Mouse (Mus musculus) midbrain, embryonic 14.5 days (tissue): ENCODE measurements around the gene Olfr1028. TPM values are rescaled to one million over a fixed set of nuclear protein-coding genes. Genes with fewer than 3 reads are reported as not detected.

ENCODE experiments used
- ATAC-seq: fragments of 200-750 bp; cut with Nextera tagmentation; 2 replicates; pipeline ENCODE4 v1.8.0; 2017; ENCODE audit warnings: moderate number of reproducible peaks, moderate library complexity; ENCODE audit not compliant: low FRiP score, low TSS enrichment
- DNase-seq: peaks from one replicate; pipeline ENCODE4 v3.0.0-alpha.2; 2015
- H3K27ac ChIP-seq: fragments of 300-500 bp; sonication (generic); replicated peaks from 2 replicates; pipeline ENCODE4 v1.5.1; 2014; ENCODE audit warnings: mild to moderate bottlenecking, low read depth, low read length, moderate library complexity
- H3K27me3 ChIP-seq: fragments of 300-500 bp; sonication (generic); 2 replicates; pipeline ENCODE4 v1.6.1; 2014; ENCODE audit warnings: low read length, control low read depth, mixed read lengths; ENCODE audit not compliant: control insufficient read depth, insufficient read depth
- H3K36me3 ChIP-seq: fragments of 300-500 bp; sonication (generic); 2 replicates; pipeline ENCODE4 v1.6.1; 2014; ENCODE audit warnings: low read length, control low read depth; ENCODE audit not compliant: control insufficient read depth, insufficient read depth
- H3K4me1 ChIP-seq: fragments of 300-500 bp; sonication (generic); 2 replicates; pipeline ENCODE4 v1.6.1; 2014; ENCODE audit warnings: mild to moderate bottlenecking, antibody characterized with exemption, low read length, control low read depth; ENCODE audit not compliant: control insufficient read depth, insufficient read depth
- H3K4me2 ChIP-seq: fragments of 300-500 bp; sonication (generic); 2 replicates; pipeline ENCODE4 v1.6.1; 2014; ENCODE audit warnings: mild to moderate bottlenecking, low read length, moderate library complexity
- H3K4me3 ChIP-seq: fragments of 300-500 bp; sonication (generic); replicated peaks from 2 replicates; pipeline ENCODE4 v1.5.1; 2014; ENCODE audit warnings: low read depth, low read length
- H3K9ac ChIP-seq: fragments of 300-500 bp; sonication (generic); replicated peaks from 2 replicates; pipeline ENCODE4 v1.6.1; 2014; ENCODE audit warnings: mild to moderate bottlenecking, low read length, moderate library complexity
- H3K9me3 ChIP-seq: fragments of 300-500 bp; sonication (generic); 2 replicates; pipeline ENCODE4 v1.6.1; 2016; ENCODE audit warnings: low read length, control low read depth, mixed read lengths; ENCODE audit not compliant: control insufficient read depth
- WGBS: fragments of 180-500 bp; shearing (Covaris S2); extraction: QIAGEN DNeasy Blood & Tissue Kit; methylation state at CpG from one replicate; pipeline ENCODE4 v1.1.7; 2014; 5-methylcytosine and 5-hydroxymethylcytosine counted together
- polyA plus RNA-seq: library from polyadenylated mRNA; unstranded; fragments of >200 nt; fragmentation: Nextera tagmentation; extraction: Ambion mirVana; gene quantifications from 2 replicates; pipeline ENCODE4 v1.2.1, GENCODE M21; 2014

Olfr1028 gene
- not detected in 2 replicates for polyA plus RNA-seq

- DNase-seq = no peak
- H3K27ac ChIP-seq = no peak within 1 kb of the TSS
- no peak within 1 kb of the TSS for H3K9ac ChIP-seq
- H3K9me3 ChIP-seq = no peaks in the 10 kb centered on the region
- no peak within 1 kb of the TSS for H3K4me2 ChIP-seq
- no peaks in the 10 kb centered on the region for H3K27me3 ChIP-seq
- 80% methylated on average over 1 of the region's 1 CpGs for WGBS
- no peak within 1 kb of the TSS for H3K4me3 ChIP-seq
- no peaks in the 10 kb centered on the region for H3K4me1 ChIP-seq
- no peaks in the 10 kb centered on the region for H3K36me3 ChIP-seq
- no peak for ATAC-seq
Measured at GRCm38 (mm10) chr2:85950137-85950536, at the start of gene Olfr1028. TSS of gene Olfr1028 (plus strand) at chr2:85950437.

DNA sequence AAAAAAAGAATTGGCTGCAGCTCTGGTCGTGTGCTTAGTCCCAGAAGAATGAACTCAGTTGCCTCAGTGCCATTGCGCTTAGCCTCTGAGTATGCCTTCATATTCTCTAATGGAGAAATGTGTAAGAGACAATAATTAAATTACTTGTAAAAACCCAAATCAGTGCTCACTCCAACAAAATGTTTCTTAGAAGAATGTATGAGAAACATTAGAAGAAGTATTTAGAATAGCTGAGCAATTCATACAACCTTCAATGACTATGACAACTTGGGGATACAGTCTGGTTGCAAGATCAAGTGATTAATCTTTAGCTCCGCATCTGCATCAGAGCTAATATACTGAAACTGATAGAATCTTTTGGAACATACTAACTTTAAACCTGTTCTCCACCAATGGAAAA, 45.3 kb upstream of the Olfr1028 start, which contains the start of gene Olfr1024:
Gene Olfr1024 (minus strand): TSS at position 101 of the 400 bp plus-strand sequence.
- H3K4me2 ChIP-seq = no peak within 1 kb of the TSS
- ATAC-seq = no peak
- H3K4me1 ChIP-seq = no peaks in the 10 kb centered on the region

DNA sequence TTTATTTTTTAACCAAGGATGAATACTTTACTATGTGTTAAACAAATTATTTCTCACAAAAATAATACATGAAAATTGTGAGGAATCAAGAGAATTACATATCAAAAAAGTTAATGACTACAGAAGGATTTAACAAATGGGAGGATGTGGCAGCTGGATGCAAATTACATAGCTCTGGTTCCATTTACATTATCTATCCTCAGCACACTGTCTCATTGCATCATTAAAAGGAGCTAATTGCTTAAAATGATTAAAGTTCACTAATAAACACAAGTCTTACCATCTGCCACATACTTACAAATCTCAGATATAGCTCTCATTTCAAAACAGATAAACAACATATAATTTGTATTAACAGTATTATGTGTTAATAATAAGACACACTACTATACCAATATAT, 37.0 kb upstream of the Olfr1028 start:
- no peak overlapping the region for H3K27ac ChIP-seq
- ATAC-seq = no peak
- DNase-seq = no peak

More for the DNA sequence above, 45.3 kb upstream of the Olfr1028 start, which contains the start of gene Olfr1024:
- Histone ChIP-seq H3K27ac (no peak within 1 kb of the TSS), H3K4me3 (no peak within 1 kb of the TSS), H3K9me3 (peaks cover 3% of the 10 kb centered on the region; the same call in 1 of the 2 replicates), H3K36me3 (no peaks in the 10 kb centered on the region), H3K27me3 (no peaks in the 10 kb centered on the region), H3K9ac (no peak within 1 kb of the TSS)
- 86% methylated on average over 3 of the region's 3 CpGs for WGBS
- no peak for DNase-seq

DNA sequence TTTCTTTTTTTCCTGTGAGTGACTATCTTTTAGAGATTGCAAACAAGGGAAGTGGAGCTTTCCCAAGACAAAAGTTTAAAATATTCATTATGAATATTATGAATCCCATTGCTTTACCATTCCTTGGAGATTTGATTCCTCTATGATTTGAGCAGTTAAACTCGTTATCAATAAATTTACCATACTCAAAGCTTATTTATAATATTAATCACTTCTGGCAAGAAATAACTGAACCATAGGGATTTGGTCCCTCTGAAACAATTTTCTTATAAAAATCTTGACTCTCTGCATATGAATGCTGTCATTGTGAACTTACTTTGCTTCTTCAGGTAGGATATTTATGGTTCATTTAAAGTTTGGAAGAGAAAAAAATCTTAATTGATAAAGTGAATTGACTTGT, 35.3 kb upstream of the Olfr1028 start, which contains the start of gene Olfr1025-ps1:
Gene Olfr1025-ps1 (plus strand): TSS at position 301 of the 400 bp plus-strand sequence.
- H3K4me1 ChIP-seq = no peaks in the 10 kb centered on the region
- ATAC-seq (no peak), DNase-seq (no peak)
- H3K27ac ChIP-seq = no peak within 1 kb of the TSS
- H3K4me2 ChIP-seq = no peak within 1 kb of the TSS
- no peak within 1 kb of the TSS for H3K4me3 ChIP-seq
- 61% methylated on average over 1 of the region's 1 CpGs for WGBS
- no peaks in the 10 kb centered on the region for H3K9me3 ChIP-seq
- H3K27me3 ChIP-seq = no peaks in the 10 kb centered on the region
- H3K9ac ChIP-seq = no peak within 1 kb of the TSS
- H3K36me3 ChIP-seq = no peaks in the 10 kb centered on the region

More for the DNA sequence above, 37.0 kb upstream of the Olfr1028 start:
- Histone ChIP-seq H3K9ac (no peak overlapping the region), H3K27me3 (no peaks in the 10 kb centered on the region), H3K4me2 (no peak overlapping the region), H3K4me3 (no peak overlapping the region), H3K36me3 (no peaks in the 10 kb centered on the region), H3K9me3 (no peaks in the 10 kb centered on the region), H3K4me1 (no peaks in the 10 kb centered on the region)

- WGBS = 91% methylated on average over 3 of the region's 3 CpGs
- no peaks in the 10 kb centered on the region for H3K36me3 ChIP-seq
Measured at GRCm38 (mm10) chr2:85921258-85921657, 29.0 kb upstream of the Olfr1028 start, which contains the start of gene Olfr1026. TSS of gene Olfr1026 (plus strand) at chr2:85921558.

GRCm38 (mm10) chr2:85973595-85973994, 23.4 kb downstream of the Olfr1028 start, which contains the start of gene Olfr1029:
TSS of gene Olfr1029 (plus strand) at chr2:85973895.
- no peaks in the 10 kb centered on the region for H3K4me1 ChIP-seq
- no peak for ATAC-seq
- H3K27me3 ChIP-seq = no peaks in the 10 kb centered on the region
- WGBS = 88% methylated on average over 2 of the region's 2 CpGs
- H3K27ac ChIP-seq = no peak within 1 kb of the TSS
- no peak for DNase-seq
- no peak within 1 kb of the TSS for H3K4me2 ChIP-seq
- H3K4me3 ChIP-seq = no peak within 1 kb of the TSS
- no peaks in the 10 kb centered on the region for H3K36me3 ChIP-seq
- H3K9me3 ChIP-seq = no peaks in the 10 kb centered on the region
- no peak within 1 kb of the TSS for H3K9ac ChIP-seq

More at GRCm38 (mm10) chr2:85921258-85921657, 29.0 kb upstream of the Olfr1028 start, which contains the start of gene Olfr1026:
- H3K27ac ChIP-seq = no peak within 1 kb of the TSS
- H3K4me3 ChIP-seq = no peak within 1 kb of the TSS
- ATAC-seq (no peak), DNase-seq (no peak)
- no peaks in the 10 kb centered on the region for H3K9me3 ChIP-seq
- H3K9ac ChIP-seq = no peak within 1 kb of the TSS
- H3K4me1 ChIP-seq = no peaks in the 10 kb centered on the region
- H3K4me2 ChIP-seq = no peak within 1 kb of the TSS
- no peaks in the 10 kb centered on the region for H3K27me3 ChIP-seq

GRCm38 (mm10) chr2:85978976-85979375, 28.7 kb downstream of the Olfr1028 start, which contains the start of gene Olfr1030:
TSS of gene Olfr1030 (plus strand) at chr2:85979276.
- ATAC-seq (no peak), DNase-seq (no peak)
- Histone ChIP-seq H3K9me3 (no peaks in the 10 kb centered on the region), H3K36me3 (no peaks in the 10 kb centered on the region), H3K4me2 (no peak within 1 kb of the TSS), H3K27ac (no peak within 1 kb of the TSS), H3K4me3 (no peak within 1 kb of the TSS), H3K4me1 (no peaks in the 10 kb centered on the region), H3K27me3 (no peaks in the 10 kb centered on the region), H3K9ac (no peak within 1 kb of the TSS)
- WGBS = 82% methylated on average over 1 of the region's 1 CpGs

DNA sequence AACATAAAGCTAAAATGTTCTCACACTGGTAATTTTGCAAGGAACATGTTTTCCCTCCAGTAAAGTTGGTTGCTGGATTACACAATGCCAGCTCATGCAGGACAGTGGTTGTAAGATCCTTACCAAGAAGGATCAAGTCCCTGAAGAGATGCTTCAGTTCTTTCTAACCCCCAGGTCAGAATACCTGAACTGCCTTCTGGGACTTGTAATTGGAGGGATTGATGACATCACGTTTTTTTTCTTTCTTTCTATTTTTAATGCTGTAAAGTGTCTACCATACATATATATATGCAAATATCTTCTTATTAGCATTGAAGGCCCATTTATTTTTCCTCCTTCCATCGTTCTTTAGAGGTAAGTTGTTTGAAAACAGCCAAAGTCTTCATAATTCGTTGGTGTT, 39.8 kb downstream of the Olfr1028 start, which contains the start of gene Olfr1031:
Gene Olfr1031 (plus strand): TSS at position 301 of the 400 bp plus-strand sequence.
- no peak within 1 kb of the TSS for H3K27ac ChIP-seq
- H3K4me3 ChIP-seq = no peak within 1 kb of the TSS
- H3K9ac ChIP-seq = no peak within 1 kb of the TSS
- DNase-seq = no peak
- no peak for ATAC-seq
- H3K4me1 ChIP-seq = no peaks in the 10 kb centered on the region
- H3K27me3 ChIP-seq = no peaks in the 10 kb centered on the region
- H3K36me3 ChIP-seq = no peaks in the 10 kb centered on the region
- H3K4me2 ChIP-seq = no peak within 1 kb of the TSS
- 64% methylated on average over 3 of the region's 3 CpGs for WGBS
- no peaks in the 10 kb centered on the region for H3K9me3 ChIP-seq
